Mouse (Mus musculus) olfactory bulb, adult 2 months (tissue): ENCODE measurements at regions not wholly inside any gene's neighbourhood (a gene's known extent, or its start where the extent isn't known, plus 50 kb on each side); places are given as distances from the start of the nearest gene placed in this dataset.

Experiments used
- CTCF ChIP-seq: fragments of 200-500 bp; IDR thresholded peaks from 2 replicates; pipeline ENCODE4 v1.5.1; 2012; ENCODE audit warnings: low read depth, mild to moderate bottlenecking, low read length, moderate library complexity; ENCODE audit not compliant: insufficient read depth
- POLR2A ChIP-seq: fragments of 200-500 bp; IDR thresholded peaks from 2 replicates; pipeline ENCODE4 v1.6.1; 2012; ENCODE audit warnings: mild to moderate bottlenecking, low read depth, low read length, moderate library complexity; ENCODE audit not compliant: insufficient read depth

DNA sequence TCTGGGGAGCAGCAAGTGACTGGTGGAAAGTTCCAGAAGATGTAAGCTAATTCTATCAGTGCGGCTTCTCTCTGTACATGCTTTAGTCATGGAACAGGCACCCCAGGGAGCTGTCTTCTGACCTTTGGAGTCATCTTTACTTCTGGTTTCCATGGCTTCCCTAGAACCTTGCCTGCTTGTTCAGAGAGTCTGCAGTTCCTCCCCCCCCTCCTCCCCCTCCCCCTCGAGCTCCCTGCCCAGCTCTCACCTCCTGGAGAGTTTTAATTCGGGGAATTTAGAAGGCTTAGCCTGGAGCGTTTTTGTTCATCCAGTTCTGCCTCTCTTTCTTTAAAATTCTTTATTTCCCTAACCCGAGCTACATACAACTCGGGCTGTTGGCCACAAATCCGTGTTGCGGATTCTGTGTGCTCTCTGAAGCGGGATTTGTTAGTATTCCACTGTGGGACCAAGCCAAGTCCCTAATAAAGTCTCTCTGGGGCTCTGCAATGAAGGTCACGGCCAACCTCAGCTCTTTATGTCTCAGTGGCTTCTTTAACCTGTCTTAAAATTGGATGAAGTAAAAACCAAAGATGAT, 414.6 kb upstream of the Mki67 start:
- TF ChIP-seq CTCF (no peak), POLR2A (no peak)
